Mouse (Mus musculus): ENCODE data around the gene Megf8.

- TF ChIP-seq CTCF (IDR thresholded peaks at IDR 0.05; ENCODE audit: borderline replicate concordance, extremely low read depth, insufficient read depth, insufficient read length), result no peak
- no peak for TF ChIP-seq POLR2A (IDR thresholded peaks at IDR 0.05; ENCODE audit: borderline replicate concordance, extremely low read depth, insufficient read depth, insufficient read length, poor library complexity, severe bottlenecking)
Observed at GRCm38 (mm10) chr7:25384318-25384717, 67.4 kb downstream of the Megf8 start.

Measured in brain, embryonic 14.5 days (tissue).